Mouse (Mus musculus): ENCODE measurements around the gene Itm2b.

GRCm38 (mm10) chr14:73323965-73324364 is 61.1 kb downstream of the Itm2b start:
- TF ChIP-seq POLR2A (IDR thresholded peaks at IDR 0.05; ENCODE audit: borderline replicate concordance, insufficient read depth, low read length) (no peak), CTCF (IDR thresholded peaks at IDR 0.05; ENCODE audit: borderline replicate concordance, insufficient read depth, low read depth, low read length) (no peak)
